Mouse (Mus musculus) layer of hippocampus, adult 9-11 months (tissue): Measurements from ENCODE around the gene Hyou1.
"Not testable (repeated sequence)": the region's sequence is repeated elsewhere in the genome, so short reads cannot be mapped to it uniquely, and the experiment has no call there.

ENCODE experiments used
- DNase-seq: peaks from one replicate; pipeline ENCODE4 v3.0.0; 2022

Hyou1 gene

GRCm38 (mm10) chr9:44379054-44379834 is at the start of gene Hyou1:
Hyou1 (plus strand) TSS chr9:44379490.
- DNase-seq = peak; percentile 99

- DNase-seq = no peak
Measured at GRCm38 (mm10) chr9:44330736-44331135, 48.6 kb upstream of the Hyou1 start.

GRCm38 (mm10) chr9:44332918-44333638 is 46.2 kb upstream of the Hyou1 start:
- DNase-seq = no peak

DNA sequence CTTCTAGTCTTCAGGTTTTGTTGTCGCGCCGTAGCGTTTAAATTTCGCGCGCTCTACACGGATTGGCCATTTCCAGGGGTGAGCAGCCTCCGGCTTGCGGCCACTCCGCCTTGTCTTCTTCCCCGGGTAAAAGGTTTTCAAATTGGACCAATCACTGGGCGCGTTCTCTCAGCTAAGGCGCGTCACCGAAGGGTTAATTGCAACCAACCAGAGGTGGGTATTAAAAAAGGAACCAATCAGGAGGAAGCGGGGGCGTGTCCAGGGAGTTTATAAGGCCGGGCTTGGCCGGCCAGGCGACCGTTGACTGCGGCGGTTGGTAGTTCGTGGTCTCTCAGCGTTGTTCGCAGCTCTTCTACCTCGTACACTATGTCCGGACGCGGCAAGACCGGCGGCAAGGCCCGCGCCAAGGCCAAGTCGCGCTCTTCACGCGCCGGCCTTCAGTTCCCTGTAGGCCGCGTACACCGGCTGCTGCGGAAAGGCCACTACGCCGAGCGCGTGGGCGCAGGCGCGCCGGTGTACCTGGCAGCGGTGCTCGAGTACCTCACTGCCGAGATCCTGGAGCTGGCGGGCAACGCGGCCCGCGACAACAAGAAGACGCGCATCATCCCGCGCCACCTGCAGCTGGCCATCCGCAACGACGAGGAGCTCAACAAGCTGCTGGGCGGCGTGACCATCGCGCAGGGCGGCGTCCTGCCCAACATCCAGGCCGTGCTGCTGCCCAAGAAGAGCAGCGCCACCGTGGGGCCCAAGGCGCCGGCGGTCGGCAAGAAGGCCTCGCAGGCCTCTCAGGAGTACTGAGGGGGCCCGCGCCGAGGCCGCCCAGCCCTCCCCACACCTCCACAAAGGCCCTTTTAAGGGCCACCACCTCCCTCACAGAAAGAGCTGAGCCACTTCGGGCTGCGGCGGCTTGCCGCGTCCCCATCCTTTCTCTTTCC is 44.6 kb upstream of the Hyou1 start, which contains the start of gene H2afx:
Gene H2afx, plus strand, starts transcription at position 299 of the 935 bp plus-strand sequence.
- peak; percentile 100 for DNase-seq

DNA sequence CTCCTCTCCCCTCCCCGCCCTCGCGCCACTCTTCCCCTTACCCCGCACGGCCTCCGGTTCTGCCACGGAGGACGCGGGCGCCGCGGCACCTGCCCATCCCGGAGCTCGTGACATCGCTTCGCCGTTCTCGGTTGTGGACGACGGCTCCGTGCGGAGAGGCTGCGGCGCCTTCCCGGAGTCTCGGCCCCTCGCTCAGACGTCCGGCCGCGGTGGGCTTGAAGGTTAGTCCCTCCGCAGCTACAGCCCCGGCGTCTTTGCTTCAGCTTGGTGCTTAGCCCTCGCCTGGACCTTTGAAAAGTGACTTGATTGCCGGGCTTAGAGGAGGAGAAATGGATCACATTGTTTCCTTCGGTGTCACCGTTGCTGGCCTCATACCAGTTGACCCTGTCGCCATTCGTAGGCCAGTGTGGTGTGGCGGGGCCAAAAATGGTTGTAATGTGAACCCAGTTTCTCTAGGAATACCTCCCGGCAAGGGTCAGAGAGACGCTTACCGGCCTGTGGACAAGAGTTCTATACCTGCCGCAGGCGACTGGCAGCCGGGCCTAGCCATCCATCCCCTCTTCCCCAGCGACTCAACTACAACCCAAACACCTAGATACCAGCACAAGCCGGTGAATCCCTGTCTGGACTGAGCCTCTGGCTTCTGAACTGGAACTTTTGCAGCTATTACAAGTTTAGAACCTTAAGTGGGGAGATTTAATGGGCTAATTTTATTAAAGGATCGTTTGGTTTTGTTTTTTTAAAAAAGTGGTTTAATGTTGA is 43.8 kb upstream of the Hyou1 start:
- no peak for DNase-seq

DNA sequence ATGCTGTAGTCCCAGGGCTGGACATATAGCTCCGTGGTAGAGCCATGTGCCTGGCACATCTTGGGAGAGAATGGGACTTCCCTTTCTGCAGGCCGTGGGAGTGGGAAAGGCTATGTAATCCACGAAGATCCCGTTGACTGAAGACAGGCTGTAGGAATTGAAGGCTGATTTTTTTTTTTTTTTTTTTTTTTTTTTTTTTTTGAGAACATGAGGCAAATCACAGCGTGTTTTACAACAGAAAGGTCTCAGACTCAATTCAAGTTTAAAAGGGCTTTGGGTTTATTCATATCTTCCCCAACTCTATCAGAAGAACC is 43.2 kb upstream of the Hyou1 start:
- no peak for DNase-seq

- DNase-seq = not testable (repeated sequence)
Measured at GRCm38 (mm10) chr9:44336513-44336912, 42.8 kb upstream of the Hyou1 start.

DNA sequence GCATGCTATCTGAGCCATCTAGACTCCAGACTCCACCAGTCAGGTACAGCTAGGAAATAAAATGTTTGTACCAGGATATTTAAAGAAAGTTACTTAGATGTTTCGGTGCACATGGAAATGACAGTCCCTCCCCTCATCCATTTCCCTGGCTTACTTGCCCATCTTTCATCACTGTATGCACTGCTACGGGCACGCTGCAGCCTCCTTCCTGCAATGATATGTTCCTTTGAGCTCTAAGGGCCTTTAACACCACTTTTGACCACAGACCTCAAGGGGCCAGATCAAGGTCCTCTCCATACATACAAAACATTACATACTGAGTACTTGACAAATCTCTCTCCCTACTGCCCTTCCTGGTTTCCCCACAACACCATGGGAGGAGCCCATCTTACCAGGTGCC is 42.3 kb upstream of the Hyou1 start:
- no peak for DNase-seq

- no peak for DNase-seq
Measured at GRCm38 (mm10) chr9:44337436-44338169, 41.7 kb upstream of the Hyou1 start.

GRCm38 (mm10) chr9:44338574-44338973 is 40.7 kb upstream of the Hyou1 start:
- no peak for DNase-seq

- no peak for DNase-seq
Measured at GRCm38 (mm10) chr9:44341487-44341886, 37.8 kb upstream of the Hyou1 start.

- DNase-seq = no peak
Measured at GRCm38 (mm10) chr9:44342173-44342572, 37.1 kb upstream of the Hyou1 start.

DNA sequence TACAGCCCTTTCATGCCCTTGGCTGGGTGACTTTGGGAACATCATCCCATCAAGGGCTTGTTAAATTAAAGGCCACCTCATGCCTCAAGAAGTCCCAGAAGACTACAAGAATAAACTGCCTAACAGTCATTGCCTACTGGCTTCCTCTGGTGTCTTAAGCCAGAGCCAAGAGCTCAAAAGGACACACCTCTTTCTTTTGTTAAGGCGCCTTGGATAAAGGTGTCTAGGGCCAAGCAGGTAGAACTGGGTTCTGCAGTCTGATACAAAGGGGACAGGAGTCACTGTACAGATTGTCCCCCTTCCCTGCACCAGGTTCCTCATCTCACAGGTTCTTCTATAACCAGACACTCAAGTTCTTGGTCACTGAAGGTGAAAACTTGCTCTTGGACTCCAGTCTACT is 36.7 kb upstream of the Hyou1 start:
- DNase-seq = no peak

DNA sequence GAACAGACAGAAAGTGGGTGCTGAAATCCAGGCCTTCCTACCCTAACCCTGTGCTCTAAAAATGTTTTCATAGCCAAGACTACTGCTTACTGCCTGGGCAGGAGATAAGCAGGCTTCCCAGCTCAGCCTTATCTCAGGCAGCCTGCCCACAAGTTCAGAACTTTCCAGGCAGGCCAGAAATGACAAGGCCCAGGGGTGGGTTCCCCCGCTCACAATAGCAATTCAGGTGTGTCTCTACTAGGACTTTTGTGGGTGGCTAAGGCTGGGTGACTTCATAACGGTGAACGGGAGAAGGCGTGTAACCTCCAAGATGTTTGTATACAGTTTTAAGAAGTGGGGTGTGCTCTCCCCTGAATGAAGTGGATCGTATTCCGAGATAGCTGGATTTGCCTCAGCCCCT is 36.0 kb upstream of the Hyou1 start:
- no peak for DNase-seq

- DNase-seq = peak; percentile 90
Measured at GRCm38 (mm10) chr9:44343781-44344421, 35.4 kb upstream of the Hyou1 start, which contains the start of gene Hmbs. Hmbs (minus strand) TSS chr9:44344228.

DNA sequence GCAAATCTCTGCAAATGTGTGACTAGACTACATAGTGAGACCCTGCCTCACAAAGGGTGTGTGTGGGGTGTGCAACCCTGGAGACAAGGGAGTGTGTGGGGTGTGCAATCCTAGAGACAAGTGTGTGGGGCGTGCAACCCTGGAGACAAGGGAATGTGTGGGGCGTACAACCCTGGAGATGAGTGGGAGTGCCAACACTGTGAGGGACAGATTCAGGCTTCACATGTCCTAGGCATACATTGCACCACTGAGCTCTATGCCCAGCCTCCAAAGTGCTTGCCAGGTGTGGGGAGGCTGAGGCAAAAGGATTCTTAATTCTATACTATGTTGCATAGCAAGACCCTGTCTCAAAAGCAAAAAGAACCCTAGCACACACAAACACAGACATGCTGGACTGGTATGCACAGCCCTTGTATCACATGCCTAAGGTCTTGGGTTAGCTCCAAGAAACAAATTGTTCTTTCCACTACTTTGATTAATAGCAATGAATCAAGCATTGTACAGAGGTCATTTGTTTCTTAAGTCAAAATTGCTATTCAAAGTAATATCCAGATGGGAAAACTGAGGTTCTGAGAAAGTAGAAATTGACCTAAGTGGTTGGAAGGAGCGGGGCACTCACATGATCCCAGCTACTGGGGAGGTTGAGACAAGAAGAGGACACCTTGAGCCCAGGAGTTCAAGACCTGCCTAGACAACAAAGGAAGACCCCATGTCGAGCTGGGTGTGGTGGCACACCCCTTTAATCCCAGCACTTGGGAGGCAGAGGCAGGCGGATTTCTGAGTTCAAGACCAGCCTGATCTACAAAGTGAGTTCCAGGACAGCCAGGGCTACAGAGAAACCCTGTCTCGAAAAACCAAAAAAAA is 33.5 kb upstream of the Hyou1 start:
- peak; percentile 64 for DNase-seq

DNA sequence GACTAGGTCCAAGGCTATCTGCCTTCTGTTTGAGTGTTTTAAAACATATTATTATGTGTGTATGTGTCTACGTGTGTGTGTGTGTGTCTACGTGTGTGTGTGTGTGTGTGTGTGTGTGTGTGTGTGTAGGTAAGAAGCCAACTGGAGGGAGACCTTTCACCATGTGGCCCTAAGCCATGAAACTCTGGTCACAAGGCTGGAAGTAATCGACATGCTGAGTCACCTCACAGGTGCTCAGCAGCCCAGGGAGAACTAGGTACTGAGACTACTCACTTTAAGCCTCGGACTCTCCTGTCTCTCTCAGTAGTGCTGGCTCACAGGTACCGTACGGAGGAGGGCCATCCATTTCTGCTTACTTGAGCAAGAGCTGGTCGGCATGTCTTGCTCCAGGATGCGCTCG is 32.1 kb upstream of the Hyou1 start:
- no peak for DNase-seq

DNA sequence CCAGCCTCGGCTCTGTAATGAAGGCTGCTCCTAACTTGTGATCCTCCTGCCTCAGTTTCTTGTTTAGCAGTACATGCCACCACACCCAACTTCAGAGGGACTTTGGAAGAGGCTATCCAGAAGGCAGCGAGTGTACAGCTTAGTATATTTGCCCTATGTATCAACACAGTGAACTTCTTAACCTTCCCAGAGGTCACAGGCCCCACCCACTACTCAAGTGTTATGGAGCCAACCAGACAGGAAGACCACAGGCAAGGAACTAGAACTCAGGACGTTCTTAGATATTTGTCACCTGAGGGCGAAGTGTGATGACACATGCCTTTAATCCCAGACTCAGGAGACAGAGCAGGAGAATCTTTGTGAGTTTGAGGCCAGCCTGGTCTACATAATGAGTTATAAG is 31.7 kb upstream of the Hyou1 start:
- DNase-seq = no peak

DNA sequence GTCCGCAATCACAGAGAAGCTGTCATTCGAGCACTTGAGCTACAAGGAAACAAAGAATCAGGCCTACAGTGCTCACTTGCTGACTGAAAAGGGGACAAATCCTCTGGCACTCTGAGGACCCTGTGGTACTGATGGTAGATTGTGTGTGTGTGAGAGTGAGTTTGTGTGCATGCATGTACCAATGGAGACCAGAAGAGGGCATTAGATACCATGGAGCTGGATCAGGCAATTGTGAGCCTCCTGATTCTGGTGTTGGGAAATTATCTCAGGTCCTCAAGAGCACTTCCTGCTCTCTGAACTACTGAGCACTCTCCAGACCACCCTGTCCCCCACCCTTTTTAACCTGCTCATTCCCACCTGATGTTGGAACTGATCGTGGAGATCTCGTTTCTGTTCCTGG is 30.7 kb upstream of the Hyou1 start:
- DNase-seq = no peak

GRCm38 (mm10) chr9:44351396-44351795 is 27.9 kb upstream of the Hyou1 start:
- DNase-seq = peak; percentile 45
